Mouse (Mus musculus): Measurements from ENCODE around the gene Rasal2.

GRCm38 (mm10) chr1:157444632-157445300 lies 32.4 kb upstream of the Rasal2 start:
- TF ChIP-seq CTCF (IDR thresholded peaks at IDR 0.05; ENCODE audit: low read depth): no peak
- TF ChIP-seq EP300 (optimal IDR thresholded peaks at IDR 0.05): no peak

Data from stomach, postnatal 0 days (tissue).